Mouse (Mus musculus) right cerebral cortex, postnatal 25 days (tissue): ENCODE results near the gene Slit3.

Source experiments
- DNase-seq: peaks from one replicate; pipeline ENCODE4 v3.0.0; 2022

Gene Slit3

GRCm38 (mm10) chr11:35125108-35125490 is 4.1 kb downstream of the Slit3 start:
- DNase-seq = no peak

GRCm38 (mm10) chr11:35131740-35132139 is 10.7 kb downstream of the Slit3 start:
- DNase-seq = no peak

GRCm38 (mm10) chr11:35136625-35137024 is 15.6 kb downstream of the Slit3 start:
- no peak for DNase-seq

GRCm38 (mm10) chr11:35140092-35140491 is 19.1 kb downstream of the Slit3 start:
- no peak for DNase-seq

- DNase-seq = no peak
These were observed 21.2 kb downstream of the Slit3 start for GRCm38 (mm10) chr11:35142202-35142601.

GRCm38 (mm10) chr11:35142698-35143360 is 21.8 kb downstream of the Slit3 start:
- DNase-seq = peak; percentile 66

GRCm38 (mm10) chr11:35147818-35148445 is 26.9 kb downstream of the Slit3 start:
- DNase-seq = no peak

- no peak for DNase-seq
These were observed 30.5 kb downstream of the Slit3 start for GRCm38 (mm10) chr11:35151539-35151951.

GRCm38 (mm10) chr11:35152875-35153274 is 31.9 kb downstream of the Slit3 start:
- no peak for DNase-seq

- no peak for DNase-seq
These were observed 33.4 kb downstream of the Slit3 start for GRCm38 (mm10) chr11:35154449-35154848.

- no peak for DNase-seq
These were observed 34.3 kb downstream of the Slit3 start for GRCm38 (mm10) chr11:35155281-35155680.

GRCm38 (mm10) chr11:35156676-35157075 is 35.7 kb downstream of the Slit3 start:
- no peak for DNase-seq

- peak; percentile 51 for DNase-seq
These were observed 39.7 kb downstream of the Slit3 start for GRCm38 (mm10) chr11:35160682-35161211.

- DNase-seq = no peak
These were observed 42.4 kb downstream of the Slit3 start for GRCm38 (mm10) chr11:35163396-35163795.

- peak; percentile 38 for DNase-seq
These were observed 46.2 kb downstream of the Slit3 start for GRCm38 (mm10) chr11:35167176-35167575.

GRCm38 (mm10) chr11:35171505-35171904 is 50.5 kb downstream of the Slit3 start:
- no peak for DNase-seq

- no peak for DNase-seq
These were observed 56.5 kb downstream of the Slit3 start for GRCm38 (mm10) chr11:35177564-35177963.

- peak; percentile 72 for DNase-seq
These were observed 57.3 kb downstream of the Slit3 start for GRCm38 (mm10) chr11:35178144-35178817.

- DNase-seq = no peak
These were observed 58.3 kb downstream of the Slit3 start for GRCm38 (mm10) chr11:35179305-35179704.

GRCm38 (mm10) chr11:35182887-35183286 is 61.9 kb downstream of the Slit3 start:
- no peak for DNase-seq

GRCm38 (mm10) chr11:35194826-35195225 is 73.8 kb downstream of the Slit3 start:
- no peak for DNase-seq

GRCm38 (mm10) chr11:35196777-35197176 is 75.8 kb downstream of the Slit3 start:
- DNase-seq = no peak

GRCm38 (mm10) chr11:35198537-35199088 is 77.6 kb downstream of the Slit3 start:
- DNase-seq = no peak

- DNase-seq = no peak
These were observed 81.3 kb downstream of the Slit3 start for GRCm38 (mm10) chr11:35202332-35202731.
